ENCODE assay signal across 8 mouse cellular contexts in the genomic region with DNA sequence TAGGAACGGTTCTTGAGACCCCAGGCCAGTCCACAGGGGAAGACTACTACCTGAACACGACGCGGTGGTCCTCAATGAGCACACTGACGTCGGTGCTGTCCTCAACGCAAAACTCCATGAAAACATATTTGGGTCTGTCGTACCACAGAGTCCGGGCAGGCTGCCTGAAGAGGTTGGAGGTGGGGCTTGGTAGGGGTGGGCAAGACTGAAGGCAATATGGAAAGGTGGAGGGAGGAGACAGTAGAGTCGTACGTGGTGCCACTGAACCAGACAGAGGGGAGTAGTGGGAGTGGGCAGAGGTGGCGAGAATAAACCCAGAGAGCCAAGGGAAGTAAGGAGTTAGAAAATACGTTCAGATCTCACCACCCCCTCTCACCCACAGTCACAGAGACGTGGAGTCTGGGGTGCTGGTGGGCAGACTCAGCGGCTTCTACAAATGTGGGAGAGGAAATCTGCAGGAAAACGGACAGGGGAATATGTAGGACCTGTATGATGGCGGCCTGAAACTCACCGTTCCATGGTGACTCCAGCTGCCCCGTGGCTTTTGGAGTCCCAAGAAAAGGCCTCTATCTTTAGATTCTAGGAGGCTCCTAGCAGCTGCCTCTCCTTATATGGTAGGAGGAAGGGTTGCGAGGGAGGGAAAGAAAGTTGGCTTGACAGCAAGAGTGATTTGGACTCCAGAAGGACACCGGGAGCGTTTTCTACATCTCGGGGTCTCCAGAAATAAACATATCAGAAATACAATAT. TPM values are rescaled to one million over a fixed set of nuclear protein-coding genes. Genes with fewer than 3 reads are reported as not detected.
A peak's percentile ranks its signal among the peaks of the same experiment; 100 is the strongest.
DNase-seq lines count a peak whose midpoint lies in the region; ATAC-seq lines count a peak whose summit lies in the region.

A gene (minus strand): TSS at position 692 of the 747 bp plus-strand sequence.

- peak within 1 kb of the TSS; percentile 100 for H3K4me3 ChIP-seq in embryonic facial prominence, embryonic 10.5 days
- H3K4me3 ChIP-seq in limb, embryonic 15.5 days = peak within 1 kb of the TSS; percentile 74

- no peaks in the 10 kb centered on the region for H3K27me3 ChIP-seq in embryonic facial prominence, embryonic 10.5 days (replicated peaks; ENCODE audit: low read depth, poor library complexity, severe bottlenecking)
- no peaks in the 10 kb centered on the region for H3K27me3 ChIP-seq in limb, embryonic 15.5 days

- no peaks in the 10 kb centered on the region for H3K9me3 ChIP-seq in embryonic facial prominence, embryonic 10.5 days
- no peaks in the 10 kb centered on the region for H3K9me3 ChIP-seq in limb, embryonic 15.5 days

- DNase-seq in adrenal gland, postnatal 36 days = peak; percentile 24 to 48
- no peak for DNase-seq in adrenal gland, adult 8-10 months
- peak; percentile 51 for DNase-seq in 3134 (ENCODE audit: extremely low read depth, insufficient read length, low spot score)
- DNase-seq in embryonic facial prominence, embryonic 10.5 days (ENCODE audit: low spot score) = no peak
- DNase-seq in heart, postnatal 10 days = peak; percentile 52 to 54
- DNase-seq in adrenal gland, postnatal 25 days = no peak

- peak; percentile 70 for ATAC-seq in limb, embryonic 15.5 days (ENCODE audit: insufficient number of reproducible peaks, low FRiP score, low TSS enrichment, low read depth)
- ATAC-seq in monocyte, adult 5-6 weeks (replicated peaks; ENCODE audit: insufficient number of reproducible peaks, low FRiP score, low TSS enrichment, poor library complexity, severe bottlenecking) = peak; percentile 8; the same call in 1 of the 2 replicates

- H3K36me3 ChIP-seq in embryonic facial prominence, embryonic 10.5 days (replicated peaks) = peaks cover 3% of the 10 kb centered on the region
- H3K36me3 ChIP-seq in limb, embryonic 15.5 days = no peaks in the 10 kb centered on the region

- H3K4me1 ChIP-seq in embryonic facial prominence, embryonic 10.5 days = peaks cover 31% of the 10 kb centered on the region
- peaks cover 28% of the 10 kb centered on the region for H3K4me1 ChIP-seq in limb, embryonic 15.5 days

- peak within 1 kb of the TSS; percentile 84 for H3K27ac ChIP-seq in embryonic facial prominence, embryonic 10.5 days (replicated peaks)
- H3K27ac ChIP-seq in limb, embryonic 15.5 days = peak within 1 kb of the TSS; percentile 86

- 5% methylated on average over 23 of the region's 23 CpGs for WGBS in embryonic facial prominence, embryonic 10.5 days
- 2% methylated on average over 23 of the region's 23 CpGs for WGBS in limb, embryonic 15.5 days

- intact Hi-C loops in heart, postnatal 10 days (cut with DNase I) = no loop called here

- peak within 1 kb of the TSS; percentile 89 for H3K4me2 ChIP-seq in limb, embryonic 15.5 days

- peak within 1 kb of the TSS; percentile 68 for H3K9ac ChIP-seq in limb, embryonic 15.5 days

RNA-seq across cellular contexts. Expression of the gene that starts here (rescaled TPM):
- 1 to 10 TPM; 2.6 to 5.6 TPM for total RNA-seq in adrenal gland, postnatal 36 days (2021)
- 1 to 10 TPM; 1.7 to 8.4 (median 5.6) TPM for total RNA-seq in adrenal gland, adult 8-10 months (2022)
- 12.6 and 13.1 TPM in 2 replicates for polyA plus RNA-seq in embryonic facial prominence, embryonic 10.5 days (2016; fragmentation: Nextera tagmentation; extraction: Ambion mirVana)
- total RNA-seq in heart, postnatal 10 days (2021) = 1 to 10 TPM; 4.3 to 6.1 TPM
- 11.8 and 18.3 TPM in 2 replicates for polyA plus RNA-seq in limb, embryonic 15.5 days (2015; fragmentation: Nextera tagmentation; extraction: Ambion mirVana)
- 5.1 TPM in 1 of 3 replicates, not detected in the others for total RNA-seq in monocyte, adult 5-6 weeks (2017)
- 3.7 and 4.2 TPM in 2 replicates for total RNA-seq in adrenal gland, postnatal 25 days (2021)

Comparison
In these comparisons a context has a peak if more than half of its experiments do, and no peak if none do; other contexts are left out.
1. DNase-seq: peak in adrenal gland, postnatal 36 days (2 of 2), 3134 (single experiment) and heart, postnatal 10 days (2 of 2); none in adrenal gland, adult 8-10 months (single experiment), embryonic facial prominence, embryonic 10.5 days (single experiment) and adrenal gland, postnatal 25 days (single experiment).